Mouse (Mus musculus) embryonic facial prominence, embryonic 15.5 days (tissue): ENCODE data around the gene Ndufc2. TPM values are rescaled to one million over a fixed set of nuclear protein-coding genes. Genes with fewer than 3 reads are reported as not detected.

Source experiments
- ATAC-seq: fragments of 200-750 bp; cut with Nextera tagmentation; 2 replicates; pipeline ENCODE4 v1.8.0; 2017; ENCODE audit warnings: low read depth, moderate TSS enrichment; ENCODE audit not compliant: insufficient number of reproducible peaks, low FRiP score, low TSS enrichment
- H3K27ac ChIP-seq: fragments of 300-500 bp; sonication (generic); replicated peaks from 2 replicates; pipeline ENCODE4 v1.5.1; 2015; ENCODE audit warnings: mild to moderate bottlenecking, inconsistent platforms
- H3K27me3 ChIP-seq: fragments of 300-500 bp; sonication (generic); 2 replicates; pipeline ENCODE4 v1.6.1; 2015; ENCODE audit warnings: inconsistent platforms
- H3K36me3 ChIP-seq: fragments of 300-500 bp; sonication (generic); 2 replicates; pipeline ENCODE4 v1.6.1; 2015; ENCODE audit warnings: mild to moderate bottlenecking, inconsistent platforms
- H3K4me1 ChIP-seq: fragments of 300-500 bp; sonication (generic); 2 replicates; pipeline ENCODE4 v1.6.1; 2015; ENCODE audit warnings: inconsistent platforms
- H3K4me2 ChIP-seq: fragments of 300-500 bp; sonication (generic); replicated peaks from 2 replicates; pipeline ENCODE4 v1.6.1; 2015; ENCODE audit warnings: mild to moderate bottlenecking, inconsistent platforms
- H3K4me3 ChIP-seq: fragments of 300-500 bp; sonication (generic); replicated peaks from 2 replicates; pipeline ENCODE4 v1.5.1; 2015; ENCODE audit warnings: mild to moderate bottlenecking, inconsistent platforms
- H3K9ac ChIP-seq: fragments of 300-500 bp; sonication (generic); 2 replicates; pipeline ENCODE4 v1.6.1; 2015; ENCODE audit warnings: inconsistent platforms
- H3K9me3 ChIP-seq: fragments of 300-500 bp; sonication (generic); replicated peaks from 2 replicates; pipeline ENCODE4 v1.6.1; 2016; ENCODE audit warnings: inconsistent platforms
- WGBS: fragments of 180-500 bp; shearing (Covaris S2); methylation state at CpG from one replicate; pipeline ENCODE4 v1.1.7; 2015; 5-methylcytosine and 5-hydroxymethylcytosine counted together
- polyA plus RNA-seq: library from polyadenylated mRNA; unstranded; fragments of >200 nt; fragmentation: Nextera tagmentation; extraction: Ambion mirVana; gene quantifications from 2 replicates; pipeline ENCODE4 v1.2.1, GENCODE M21; 2015

The Ndufc2 gene
- polyA plus RNA-seq, 1 experiment from 2014 or later, result 344 TPM

DNA sequence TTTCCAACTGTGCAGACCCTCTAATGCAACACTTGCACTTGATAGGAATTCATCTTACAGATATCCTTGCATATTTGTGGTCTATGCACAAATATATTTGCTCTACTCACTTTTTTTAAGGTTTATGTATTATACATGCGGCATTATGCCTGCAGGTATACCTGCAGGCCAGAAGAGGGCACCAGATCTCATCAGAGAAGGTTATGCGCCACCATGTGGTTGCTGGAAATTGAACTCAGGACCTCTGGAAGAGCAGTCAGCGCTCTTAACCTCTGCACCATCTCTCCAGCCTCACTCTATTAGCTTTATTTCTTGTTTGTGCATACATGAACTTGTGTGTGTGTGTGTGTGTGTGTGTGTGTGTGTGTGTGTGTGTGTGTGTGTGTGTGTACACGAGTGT lies 38.3 kb upstream of the Ndufc2 start:
- Histone ChIP-seq H3K9me3 (no peaks in the 10 kb centered on the region), H3K4me2 (no peak overlapping the region), H3K27ac (no peak overlapping the region), H3K4me3 (no peak overlapping the region), H3K9ac (no peak overlapping the region), H3K4me1 (no peaks in the 10 kb centered on the region), H3K27me3 (no peaks in the 10 kb centered on the region), H3K36me3 (no peaks in the 10 kb centered on the region)
- 34% methylated on average over 4 of the region's 4 CpGs for WGBS
- no peak for ATAC-seq

DNA sequence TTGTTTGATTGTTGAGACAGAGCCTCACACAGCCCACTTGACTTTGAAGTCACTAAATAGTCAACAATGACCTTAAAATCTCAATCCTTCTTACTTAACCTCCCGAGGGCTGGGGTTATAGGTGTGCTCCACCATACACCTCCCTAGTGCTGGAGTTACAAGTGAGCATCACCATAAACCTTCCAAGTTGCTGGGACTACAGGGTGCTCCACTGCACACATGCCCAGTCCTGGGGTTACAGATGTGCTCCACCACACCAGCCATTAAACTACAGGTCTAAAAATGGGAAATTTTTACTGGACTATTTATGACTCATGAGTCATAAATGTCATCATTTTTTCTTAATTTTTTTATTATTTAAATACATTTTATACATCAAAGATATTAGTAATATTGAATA lies 33.9 kb upstream of the Ndufc2 start:
- H3K4me2 ChIP-seq, result no peak overlapping the region
- no peak for ATAC-seq
- H3K9me3 ChIP-seq, result no peaks in the 10 kb centered on the region
- no peaks in the 10 kb centered on the region for H3K36me3 ChIP-seq
- H3K4me1 ChIP-seq, result peaks cover 3% of the 10 kb centered on the region
- no peak overlapping the region for H3K27ac ChIP-seq
- no peak overlapping the region for H3K4me3 ChIP-seq
- no peaks in the 10 kb centered on the region for H3K27me3 ChIP-seq
- no peak overlapping the region for H3K9ac ChIP-seq
- WGBS, result 84% methylated on average over 1 of the region's 1 CpGs

DNA sequence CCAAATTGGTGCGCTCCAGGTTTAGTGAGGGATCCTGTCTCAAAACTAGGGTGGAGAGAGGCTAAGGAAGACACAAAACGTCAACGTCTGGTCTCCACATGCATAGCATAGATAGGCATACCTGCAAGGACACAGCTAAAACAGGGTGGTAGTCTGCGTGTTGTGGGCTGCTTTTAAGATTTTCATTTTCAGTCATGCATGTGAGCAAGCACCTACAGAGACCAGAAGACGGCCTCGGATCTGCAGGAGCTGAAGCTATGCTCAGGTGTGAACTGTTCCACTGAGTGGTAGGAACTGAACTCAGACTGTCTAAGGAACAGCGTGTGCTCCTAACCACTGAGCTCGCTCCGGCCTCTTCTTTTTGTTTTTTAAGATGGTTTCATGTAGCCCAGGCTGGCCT lies 24.7 kb upstream of the Ndufc2 start:
- H3K4me1 ChIP-seq, result peaks cover 16% of the 10 kb centered on the region
- H3K9ac ChIP-seq, result no peak overlapping the region
- no peak overlapping the region for H3K27ac ChIP-seq
- WGBS, result 92% methylated on average over 9 of the region's 9 CpGs
- no peaks in the 10 kb centered on the region for H3K27me3 ChIP-seq
- H3K9me3 ChIP-seq, result no peaks in the 10 kb centered on the region
- H3K4me3 ChIP-seq, result no peak overlapping the region
- no peak for ATAC-seq
- peaks cover 55% of the 10 kb centered on the region for H3K36me3 ChIP-seq
- H3K4me2 ChIP-seq, result no peak overlapping the region

DNA sequence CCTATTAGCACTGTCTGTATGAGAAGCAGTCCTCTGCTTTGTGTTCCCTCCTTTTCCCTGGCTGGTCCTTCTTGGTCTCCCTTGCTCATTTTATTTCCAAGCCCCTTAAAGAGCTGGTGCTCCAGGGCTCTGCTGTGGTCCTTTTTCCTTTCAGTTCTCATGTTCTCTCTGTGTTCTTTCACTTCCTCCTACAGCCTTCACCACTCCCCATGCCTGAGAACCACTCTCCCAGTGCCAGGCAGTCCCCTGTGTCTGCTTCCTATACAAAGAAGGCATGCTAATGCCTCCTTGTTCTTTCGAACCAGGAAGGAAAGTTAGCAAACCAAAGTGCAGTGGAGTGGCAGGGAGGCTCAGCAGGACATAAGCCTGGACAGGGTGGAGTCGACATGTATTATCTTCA lies 23.9 kb upstream of the Ndufc2 start:
- H3K4me1 ChIP-seq, result peaks cover 13% of the 10 kb centered on the region
- 80% methylated on average over 2 of the region's 2 CpGs for WGBS
- ATAC-seq, result no peak
- H3K27me3 ChIP-seq, result no peaks in the 10 kb centered on the region
- H3K36me3 ChIP-seq, result peaks cover 55% of the 10 kb centered on the region
- H3K27ac ChIP-seq, result no peak overlapping the region
- H3K4me3 ChIP-seq, result no peak overlapping the region
- no peaks in the 10 kb centered on the region for H3K9me3 ChIP-seq
- no peak overlapping the region for H3K9ac ChIP-seq
- H3K4me2 ChIP-seq, result no peak overlapping the region

DNA sequence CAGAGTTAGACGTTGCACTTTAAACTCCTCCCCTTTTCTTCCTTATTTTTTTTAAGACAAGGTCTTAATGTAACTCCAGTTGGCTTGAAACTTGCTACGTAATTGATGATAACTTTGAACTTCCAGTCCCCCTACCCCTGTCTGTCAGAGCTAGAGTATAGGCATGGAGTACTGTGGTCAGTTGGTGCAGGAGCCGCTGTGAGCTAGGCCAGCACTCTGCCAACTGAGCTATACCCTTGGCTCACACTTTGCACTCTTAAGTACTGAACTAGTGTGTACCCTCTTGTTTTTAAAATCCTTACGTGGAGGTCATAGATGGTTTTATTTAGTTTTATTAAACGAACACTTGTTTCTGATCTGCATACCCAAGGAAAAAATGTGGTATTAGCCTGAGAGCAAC lies 20.5 kb upstream of the Ndufc2 start:
- Histone ChIP-seq H3K36me3 (peaks cover 77% of the 10 kb centered on the region), H3K4me2 (no peak overlapping the region), H3K27ac (no peak overlapping the region), H3K9me3 (no peaks in the 10 kb centered on the region), H3K9ac (no peak overlapping the region), H3K4me1 (no peaks in the 10 kb centered on the region), H3K27me3 (no peaks in the 10 kb centered on the region), H3K4me3 (no peak overlapping the region)
- WGBS, result 91% methylated on average over 5 of the region's 5 CpGs
- no peak for ATAC-seq

DNA sequence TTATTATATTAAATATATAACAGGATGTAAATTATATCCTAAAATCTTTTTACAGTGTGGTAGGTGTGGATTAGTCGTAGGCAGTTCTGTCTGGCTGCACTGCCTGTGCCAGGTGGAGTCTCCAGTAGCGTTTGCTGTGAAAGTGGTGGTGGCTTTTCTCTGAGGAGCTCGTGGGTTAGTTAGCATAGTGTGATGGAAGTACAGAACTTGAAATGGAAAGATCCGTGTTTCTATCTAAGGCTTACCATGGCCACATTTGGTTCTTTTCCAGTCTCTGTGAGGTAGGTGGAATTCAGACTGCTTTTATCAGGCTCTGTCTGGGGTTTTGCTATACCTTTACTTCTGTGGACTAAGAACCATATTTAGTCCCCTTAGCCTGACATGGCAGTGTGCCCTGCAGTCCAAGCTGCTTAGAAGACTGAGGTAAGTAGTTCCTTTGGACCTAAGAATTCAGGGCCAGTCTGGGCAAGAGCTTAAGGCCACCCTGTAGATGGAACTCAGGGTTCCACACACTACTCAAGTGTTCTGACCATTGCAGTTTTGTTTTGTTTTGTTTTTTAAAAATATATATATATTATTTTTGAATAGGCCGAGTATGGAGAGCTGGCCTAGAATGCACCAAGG lies 19.2 kb upstream of the Ndufc2 start:
- no peak for ATAC-seq
- no peak overlapping the region for H3K4me2 ChIP-seq
- H3K4me3 ChIP-seq, result no peak overlapping the region
- no peaks in the 10 kb centered on the region for H3K9me3 ChIP-seq
- H3K9ac ChIP-seq, result no peak overlapping the region
- no peaks in the 10 kb centered on the region for H3K27me3 ChIP-seq
- WGBS, result 90% methylated on average over 5 of the region's 5 CpGs
- no peak overlapping the region for H3K27ac ChIP-seq
- H3K36me3 ChIP-seq, result peaks cover 75% of the 10 kb centered on the region
- H3K4me1 ChIP-seq, result no peaks in the 10 kb centered on the region

DNA sequence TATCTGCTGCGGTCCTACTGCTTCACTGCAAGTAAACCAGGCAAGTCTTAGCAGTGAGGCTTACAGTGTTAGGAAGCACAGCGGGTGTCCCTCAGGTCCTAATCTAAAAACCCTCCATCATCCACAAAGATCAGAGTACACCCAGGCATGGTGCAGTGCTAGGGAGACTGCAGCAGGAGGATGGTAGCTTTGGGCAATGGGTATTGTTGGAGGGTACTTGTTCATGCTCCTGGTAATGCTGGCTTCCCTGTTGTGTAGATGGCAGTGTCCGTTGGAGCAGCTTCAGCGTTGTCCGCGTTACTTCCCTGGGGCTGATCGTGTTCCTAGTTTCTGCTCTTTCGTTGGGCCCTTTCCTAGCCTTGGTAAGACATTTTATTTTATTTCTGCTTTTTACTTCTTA lies 17.1 kb upstream of the Ndufc2 start:
- ATAC-seq, result no peak
- no peaks in the 10 kb centered on the region for H3K4me1 ChIP-seq
- no peak overlapping the region for H3K27ac ChIP-seq
- no peaks in the 10 kb centered on the region for H3K27me3 ChIP-seq
- no peak overlapping the region for H3K4me3 ChIP-seq
- 94% methylated on average over 8 of the region's 8 CpGs for WGBS
- no peaks in the 10 kb centered on the region for H3K9me3 ChIP-seq
- no peak overlapping the region for H3K9ac ChIP-seq
- peaks cover 81% of the 10 kb centered on the region for H3K36me3 ChIP-seq
- H3K4me2 ChIP-seq, result no peak overlapping the region

DNA sequence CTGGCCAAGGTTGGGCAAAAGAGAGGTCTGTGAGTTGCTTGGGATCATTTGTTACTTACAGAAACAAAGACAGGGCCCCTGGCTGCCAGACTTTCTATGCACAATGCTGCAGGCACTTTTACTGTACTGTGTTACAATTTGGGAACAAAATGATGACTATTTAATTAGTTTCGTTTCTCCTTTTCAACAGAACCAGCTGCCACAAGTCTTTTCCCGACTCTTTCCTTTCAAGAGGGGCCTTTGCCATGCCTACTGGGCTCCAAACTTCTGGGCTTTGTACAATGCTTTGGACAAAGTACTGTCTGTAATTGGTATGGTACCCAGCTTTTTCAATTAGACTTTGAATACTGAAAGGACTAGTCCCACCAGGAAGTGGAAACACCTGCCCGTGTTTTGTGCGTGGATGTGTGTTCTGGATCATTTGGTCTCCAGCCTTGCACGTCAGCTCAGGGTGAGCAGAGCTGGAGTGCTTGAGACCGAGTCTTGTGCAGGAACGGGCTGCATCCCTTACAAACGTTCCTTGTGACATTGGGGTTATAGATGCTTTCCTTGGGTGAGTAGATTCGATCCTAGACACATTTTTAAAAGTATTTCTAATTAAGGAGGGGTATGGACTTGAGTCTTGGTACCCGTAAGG lies 16.2 kb upstream of the Ndufc2 start:
- Histone ChIP-seq H3K27me3 (no peaks in the 10 kb centered on the region), H3K9ac (no peak overlapping the region), H3K4me3 (no peak overlapping the region), H3K9me3 (no peaks in the 10 kb centered on the region), H3K36me3 (peaks cover 79% of the 10 kb centered on the region), H3K27ac (no peak overlapping the region), H3K4me1 (no peaks in the 10 kb centered on the region), H3K4me2 (no peak overlapping the region)
- no peak for ATAC-seq
- 88% methylated on average over 10 of the region's 10 CpGs for WGBS

DNA sequence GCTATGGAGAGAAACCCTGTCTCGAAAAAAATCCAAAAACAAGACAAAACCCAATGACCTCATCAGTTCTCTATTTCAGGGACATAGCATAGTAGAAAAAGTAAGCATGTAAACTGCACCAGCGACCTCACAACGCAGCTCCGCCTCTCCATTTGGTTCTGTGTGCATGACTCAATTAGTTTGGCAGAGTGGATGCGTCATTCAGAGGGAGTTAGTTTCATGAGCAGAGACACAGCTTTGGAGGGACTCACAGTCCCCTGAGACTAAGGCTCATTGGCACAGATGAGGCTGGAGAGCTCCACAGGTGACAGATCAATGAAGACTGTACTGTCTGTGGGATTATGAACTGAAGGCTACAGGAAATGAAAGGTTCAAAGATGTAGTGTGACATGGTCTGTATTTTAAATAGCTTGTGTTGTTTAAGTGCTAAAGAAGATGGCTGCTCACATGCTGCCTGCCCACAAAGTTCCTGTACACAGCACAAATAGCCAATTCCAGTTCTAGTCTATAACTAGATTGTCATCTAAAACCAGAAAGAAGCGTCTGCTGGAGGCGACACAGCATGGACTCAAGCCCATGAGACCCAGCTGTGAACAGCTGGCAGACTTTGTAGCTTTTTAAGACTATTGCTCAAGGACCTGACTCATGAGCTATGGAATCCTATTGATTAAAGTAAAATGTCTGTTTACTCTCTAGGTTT lies 13.5 kb upstream of the Ndufc2 start:
- no peaks in the 10 kb centered on the region for H3K4me1 ChIP-seq
- H3K27ac ChIP-seq, result no peak overlapping the region
- no peak overlapping the region for H3K4me3 ChIP-seq
- no peaks in the 10 kb centered on the region for H3K9me3 ChIP-seq
- H3K4me2 ChIP-seq, result no peak overlapping the region
- H3K9ac ChIP-seq, result no peak overlapping the region
- no peaks in the 10 kb centered on the region for H3K27me3 ChIP-seq
- 0 out of 2 replicates have a peak, but pooled peaks have one; percentile 15 for ATAC-seq
- 90% methylated on average over 7 of the region's 7 CpGs for WGBS
- H3K36me3 ChIP-seq, result peaks cover 78% of the 10 kb centered on the region

DNA sequence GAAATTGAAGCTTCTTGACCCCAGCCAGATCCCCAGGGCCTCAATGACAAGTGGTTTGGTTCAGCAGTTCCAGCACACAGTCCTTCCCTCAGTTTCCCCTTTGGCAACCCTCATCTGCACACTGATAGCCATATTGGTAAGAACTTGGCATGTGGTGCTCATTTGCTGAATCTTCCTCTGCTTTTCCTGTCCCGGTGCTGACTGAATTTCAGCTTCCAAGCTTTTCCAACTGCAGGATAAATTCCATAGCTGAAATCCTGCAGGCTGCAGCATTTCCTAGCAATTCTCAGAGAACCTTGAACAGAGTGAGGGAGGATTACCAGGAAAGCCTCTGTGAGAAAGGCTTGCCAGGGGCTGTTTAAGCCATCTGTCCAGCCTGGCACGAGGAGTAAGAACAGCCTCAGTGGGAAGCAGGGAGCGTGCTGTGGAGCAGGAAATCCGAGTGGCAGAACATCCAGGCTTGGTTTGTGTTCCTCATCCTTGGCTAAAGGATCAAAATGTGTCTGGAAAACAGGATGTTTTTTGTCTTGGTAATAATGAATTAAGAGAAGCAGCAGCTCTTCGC lies 12.9 kb upstream of the Ndufc2 start:
- H3K36me3 ChIP-seq, result peaks cover 78% of the 10 kb centered on the region
- H3K9ac ChIP-seq, result no peak overlapping the region
- H3K4me2 ChIP-seq, result no peak overlapping the region
- H3K4me1 ChIP-seq, result no peaks in the 10 kb centered on the region
- no peak overlapping the region for H3K27ac ChIP-seq
- 79% methylated on average over 5 of the region's 5 CpGs for WGBS
- no peak overlapping the region for H3K4me3 ChIP-seq
- no peaks in the 10 kb centered on the region for H3K9me3 ChIP-seq
- no peaks in the 10 kb centered on the region for H3K27me3 ChIP-seq
- no peak for ATAC-seq

DNA sequence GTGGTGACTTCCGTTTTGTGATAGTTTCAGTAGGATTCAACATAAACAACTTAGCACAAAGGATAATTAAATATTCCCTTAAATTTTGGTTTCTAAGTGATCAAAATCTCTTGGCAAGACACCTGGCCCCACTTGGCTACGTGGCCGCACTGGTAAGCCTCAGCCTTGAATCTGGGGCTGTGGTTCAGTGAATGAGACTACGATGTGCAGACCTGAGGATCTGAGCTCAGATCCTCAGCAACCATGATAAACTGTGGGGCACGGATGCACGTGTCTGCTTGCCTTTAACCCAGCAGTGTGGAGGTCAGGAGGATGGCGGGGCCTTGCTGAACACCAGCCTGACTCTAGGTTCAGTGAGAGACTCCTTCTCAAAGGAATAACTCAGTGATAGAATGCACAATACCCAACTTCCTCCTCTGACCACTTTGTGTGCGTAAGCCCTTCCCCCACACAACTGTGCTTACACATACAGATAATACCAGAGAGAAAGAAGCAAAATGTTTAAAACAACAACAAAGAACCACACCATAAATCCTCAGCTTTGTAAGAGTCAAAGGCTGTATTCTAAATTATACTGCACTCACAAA lies 12.1 kb upstream of the Ndufc2 start:
- no peak for ATAC-seq
- Histone ChIP-seq H3K27me3 (no peaks in the 10 kb centered on the region), H3K27ac (no peak overlapping the region), H3K4me3 (no peak overlapping the region), H3K4me1 (no peaks in the 10 kb centered on the region), H3K9me3 (no peaks in the 10 kb centered on the region), H3K36me3 (peaks cover 76% of the 10 kb centered on the region), H3K9ac (no peak overlapping the region), H3K4me2 (no peak overlapping the region)
- 91% methylated on average over 8 of the region's 8 CpGs for WGBS
